ENCODE assay signal across 8 mouse cellular contexts in genomic region chr16:97922779-97923126, GRCm38 (mm10). TPM values are rescaled to one million over a fixed set of nuclear protein-coding genes. Genes with fewer than 3 reads are reported as not detected.
DNase-seq lines count a peak whose midpoint lies in the region; ATAC-seq and TF ChIP-seq lines count a peak whose summit lies in the region.

No protein-coding gene starts in this region.

- no peaks in the 10 kb centered on the region for H3K27me3 ChIP-seq in heart, postnatal 0 days (ENCODE audit: control insufficient read depth, insufficient read depth, low read length)
- H3K27me3 ChIP-seq in hindbrain, embryonic 13.5 days = no peaks in the 10 kb centered on the region
- H3K27me3 ChIP-seq in midbrain, embryonic 11.5 days (ENCODE audit: control insufficient read depth, insufficient read depth, low read length) = no peaks in the 10 kb centered on the region

- peak; percentile 42 for ATAC-seq in heart, postnatal 0 days (ENCODE audit: insufficient read depth, low read depth)
- no peak; the same call in 1 of the 2 replicates for ATAC-seq in hindbrain, embryonic 13.5 days (ENCODE audit: low FRiP score)
- no peak; the same call in 1 of the 2 replicates for ATAC-seq in midbrain, embryonic 11.5 days (ENCODE audit: low FRiP score)

- intact Hi-C loops in left cerebral cortex, postnatal 10 days (cut with DNase I) = loop anchor here (5.0 kb wide), 1 partner anchor 70 kb away; the partner anchor contains the start of gene Prdm15

- no peak for DNase-seq in heart, postnatal 0 days (ENCODE audit: low spot score)
- no peak for DNase-seq in heart, postnatal 4 days
- DNase-seq in midbrain, embryonic 11.5 days (ENCODE audit: low spot score, missing footprints) = no peak
- DNase-seq in c-Kit-positive CD71-positive TER-119-positive erythroid progenitor cells, embryonic 14.5 days (ENCODE audit: low spot score) = no peak
- no peak for DNase-seq in left cerebral cortex, postnatal 10 days (ENCODE audit: extremely low spot score in 1 of 2, low spot score in 2 of 2)
- no peak for DNase-seq in cerebellum, postnatal 25 days

- TF ChIP-seq EP300 in heart, postnatal 0 days (IDR thresholded peaks at IDR 0.05; ENCODE audit: low read depth) = no peak

- TF ChIP-seq POLR2A in bone marrow, adult 2 months (IDR thresholded peaks at IDR 0.05; ENCODE audit: borderline replicate concordance, control insufficient read depth, low read depth, low read length) = no peak

- no peaks in the 10 kb centered on the region for H3K36me3 ChIP-seq in heart, postnatal 0 days (replicated peaks; ENCODE audit: control insufficient read depth, insufficient read depth, low read length)
- H3K36me3 ChIP-seq in hindbrain, embryonic 13.5 days = no peaks in the 10 kb centered on the region
- H3K36me3 ChIP-seq in midbrain, embryonic 11.5 days (ENCODE audit: control insufficient read depth, insufficient read depth, low read length) = no peaks in the 10 kb centered on the region

- peaks cover 23% of the 10 kb centered on the region for H3K4me1 ChIP-seq in heart, postnatal 0 days (ENCODE audit: control insufficient read depth, insufficient read depth)
- peaks cover 7% of the 10 kb centered on the region for H3K4me1 ChIP-seq in bone marrow, adult 2 months (ENCODE audit: control insufficient read depth, insufficient read depth, low read length)
- peaks cover 17% of the 10 kb centered on the region for H3K4me1 ChIP-seq in hindbrain, embryonic 13.5 days (replicated peaks)
- 0 out of 2 replicates have a peak, but pooled peaks cover 2% of the 10 kb centered on the region for H3K4me1 ChIP-seq in midbrain, embryonic 11.5 days (ENCODE audit: control insufficient read depth, insufficient read depth, low read length)

- no peak for TF ChIP-seq CTCF in heart, postnatal 0 days (IDR thresholded peaks at IDR 0.05; ENCODE audit: low read depth)
- TF ChIP-seq CTCF in bone marrow, adult 2 months (IDR thresholded peaks at IDR 0.05; ENCODE audit: control insufficient read depth, insufficient read depth, low read length) = no peak

- H3K9ac ChIP-seq in heart, postnatal 0 days (replicated peaks; ENCODE audit: low read depth, low read length) = peak overlapping the region; percentile 87
- peak overlapping the region; percentile 90 for H3K9ac ChIP-seq in hindbrain, embryonic 13.5 days
- H3K9ac ChIP-seq in midbrain, embryonic 11.5 days (ENCODE audit: low read length) = peak overlapping the region; percentile 83

- no peaks in the 10 kb centered on the region for H3K9me3 ChIP-seq in heart, postnatal 0 days (replicated peaks; ENCODE audit: control insufficient read depth, low read length)
- H3K9me3 ChIP-seq in hindbrain, embryonic 13.5 days = no peaks in the 10 kb centered on the region
- H3K9me3 ChIP-seq in midbrain, embryonic 11.5 days (ENCODE audit: control insufficient read depth, low read length) = no peaks in the 10 kb centered on the region

- H3K4me2 ChIP-seq in heart, postnatal 0 days (ENCODE audit: low read depth, low read length) = peak overlapping the region; percentile 90
- peak overlapping the region; percentile 93 for H3K4me2 ChIP-seq in hindbrain, embryonic 13.5 days
- peak overlapping the region; percentile 91 for H3K4me2 ChIP-seq in midbrain, embryonic 11.5 days

- H3K27ac ChIP-seq in heart, postnatal 0 days (ENCODE audit: low read depth) = peak overlapping the region; percentile 93
- H3K27ac ChIP-seq in bone marrow, adult 2 months (ENCODE audit: control insufficient read depth, insufficient read depth, low read depth, low read length, poor library complexity) = no peak overlapping the region; the same call in 1 of the 2 replicates
- H3K27ac ChIP-seq in hindbrain, embryonic 13.5 days = no peak overlapping the region
- no peak overlapping the region for H3K27ac ChIP-seq in midbrain, embryonic 11.5 days (ENCODE audit: low read depth, low read length)

- peak overlapping the region; percentile 77 for H3K4me3 ChIP-seq in heart, postnatal 0 days (ENCODE audit: low read depth, low read length)
- peak overlapping the region; percentile 94 for H3K4me3 ChIP-seq in bone marrow, adult 2 months (replicated peaks; ENCODE audit: control insufficient read depth, low read depth, low read length)
- H3K4me3 ChIP-seq in hindbrain, embryonic 13.5 days = peak overlapping the region; percentile 85
- H3K4me3 ChIP-seq in midbrain, embryonic 11.5 days (ENCODE audit: low read depth, low read length) = peak overlapping the region; percentile 88

- WGBS in heart, postnatal 0 days = 1% methylated on average over 9 of the region's 9 CpGs
- WGBS in bone marrow, adult 2 months = 1% methylated on average over 9 of the region's 9 CpGs
- WGBS in hindbrain, embryonic 13.5 days = 2% methylated on average over 9 of the region's 9 CpGs
- WGBS in midbrain, embryonic 11.5 days = 1% methylated on average over 9 of the region's 9 CpGs

RNA-seq across cellular contexts. Expression of gene C2cd2, which starts 39.6 kb away (rescaled TPM):
- total RNA-seq in heart, postnatal 0 days (2014; rRNA removed; ENCODE audit: low replicate concordance) = 12.7 and 22.3 TPM in 2 replicates
- 9.2 and 10.5 TPM in 2 replicates for polyA plus RNA-seq in heart, postnatal 0 days (2015; fragmentation: Nextera tagmentation; extraction: Ambion mirVana)
- total RNA-seq in heart, postnatal 4 days (2021) = 10 to 100 TPM; 20.6 to 21.4 TPM
- polyA plus RNA-seq in bone marrow, adult 2 months (2011; ENCODE audit: insufficient read depth, insufficient read length, low replicate concordance, missing spikeins) = 5.7 and 7.1 TPM in 2 replicates
- 13.9 and 14.0 TPM in 2 replicates for polyA plus RNA-seq in hindbrain, embryonic 13.5 days (2015; fragmentation: Nextera tagmentation; extraction: Ambion mirVana)
- 17.7 and 19.4 TPM in 2 replicates for polyA plus RNA-seq in midbrain, embryonic 11.5 days (2014; fragmentation: Nextera tagmentation; extraction: Ambion mirVana)
- total RNA-seq in left cerebral cortex, postnatal 10 days (2021) = 10 to 100 TPM; 17.5 to 26.6 TPM

RNA-seq across cellular contexts. Expression of gene Zbtb21, which starts 39.7 kb away (rescaled TPM):
- 17.3 and 36.1 TPM in 2 replicates for total RNA-seq in heart, postnatal 0 days (2014; rRNA removed; ENCODE audit: low replicate concordance)
- 3.3 and 4.6 TPM in 2 replicates for polyA plus RNA-seq in heart, postnatal 0 days (2015; fragmentation: Nextera tagmentation; extraction: Ambion mirVana)
- 10 to 100 TPM; 17.1 to 18.2 TPM for total RNA-seq in heart, postnatal 4 days (2021)
- polyA plus RNA-seq in bone marrow, adult 2 months (2011; ENCODE audit: insufficient read depth, insufficient read length, low replicate concordance, missing spikeins) = 3.9 and 13.8 TPM in 2 replicates
- 12.3 and 13.5 TPM in 2 replicates for polyA plus RNA-seq in hindbrain, embryonic 13.5 days (2015; fragmentation: Nextera tagmentation; extraction: Ambion mirVana)
- polyA plus RNA-seq in midbrain, embryonic 11.5 days (2014; fragmentation: Nextera tagmentation; extraction: Ambion mirVana) = 13.2 and 13.5 TPM in 2 replicates
- total RNA-seq in left cerebral cortex, postnatal 10 days (2021) = 10 to 100 TPM; 22.6 to 25.7 TPM
